Mouse (Mus musculus): ENCODE data around the gene Pomp.
"Not testable (repeated sequence)": the region's sequence is repeated elsewhere in the genome, so short reads cannot be mapped to it uniquely, and the experiment has no call there.

Pomp gene

GRCm38 (mm10) chr5:147850194-147850593 is 10.1 kb upstream of the Pomp start:
- in situ Hi-C loops (cut with MboI, MseI): loop anchor here (25.0 kb wide), 1 partner anchor 438 kb away; the partner anchor contains the start of gene Flt3

- in situ Hi-C loops (cut with MboI, MseI): loop anchor here (25.0 kb wide), 1 partner anchor 448 kb away; the partner anchor contains the start of gene Flt3
Observed at GRCm38 (mm10) chr5:147860076-147860448, 199 bp upstream of the Pomp start.

GRCm38 (mm10) chr5:147868674-147869073 is 8.4 kb downstream of the Pomp start:
- in situ Hi-C loops (cut with MboI, MseI): loop anchor here (25.0 kb wide), 1 partner anchor 456 kb away; the partner anchor contains the start of gene Flt3

- in situ Hi-C loops (cut with MboI, MseI): loop anchor here (25.0 kb wide), 1 partner anchor 457 kb away; the partner anchor contains the start of gene Flt3
Observed at GRCm38 (mm10) chr5:147869568-147869967, 9.3 kb downstream of the Pomp start.

GRCm38 (mm10) chr5:147870296-147870695 is 10.0 kb downstream of the Pomp start:
- in situ Hi-C loops (cut with MboI, MseI): loop anchor here (25.0 kb wide), 1 partner anchor 458 kb away; the partner anchor contains the start of gene Flt3

- in situ Hi-C loops (cut with MboI, MseI): loop anchor here (25.0 kb wide), 1 partner anchor 459 kb away; the partner anchor contains the start of gene Flt3
Observed at GRCm38 (mm10) chr5:147871091-147871820, 11.0 kb downstream of the Pomp start.

- in situ Hi-C loops (cut with MboI, MseI): loop anchor here (25.0 kb wide), 1 partner anchor 462 kb away; the partner anchor contains the start of gene Flt3
Observed at GRCm38 (mm10) chr5:147874491-147875065, 14.3 kb downstream of the Pomp start.

- in situ Hi-C loops (cut with MboI, MseI): no loop called here
Observed at GRCm38 (mm10) chr5:147875210-147875609, 14.9 kb downstream of the Pomp start.

GRCm38 (mm10) chr5:147877520-147877919 is 17.3 kb downstream of the Pomp start:
- in situ Hi-C loops (cut with MboI, MseI): no loop called here

- in situ Hi-C loops (cut with MboI, MseI): no loop called here
Observed at GRCm38 (mm10) chr5:147879971-147880682, 19.9 kb downstream of the Pomp start.

GRCm38 (mm10) chr5:147883581-147883980 is 23.3 kb downstream of the Pomp start:
- in situ Hi-C loops (cut with MboI, MseI): no loop called here

- in situ Hi-C loops (cut with MboI, MseI): no loop called here
Observed at GRCm38 (mm10) chr5:147888313-147889297, 28.3 kb downstream of the Pomp start.

- in situ Hi-C loops (cut with MboI, MseI): no loop called here
Observed at GRCm38 (mm10) chr5:147892735-147893134, 32.5 kb downstream of the Pomp start.

- in situ Hi-C loops (cut with MboI, MseI): no loop called here
Observed at GRCm38 (mm10) chr5:147893143-147893542, 32.9 kb downstream of the Pomp start.

- in situ Hi-C loops (cut with MboI, MseI): no loop called here
Observed at GRCm38 (mm10) chr5:147893766-147894454, 33.6 kb downstream of the Pomp start.

- in situ Hi-C loops (cut with MboI, MseI): no loop called here
Observed at GRCm38 (mm10) chr5:147894455-147895076, 34.3 kb downstream of the Pomp start, which contains the start of gene Slc46a3. Gene Slc46a3, minus strand, starts transcription at chr5:147894815.

GRCm38 (mm10) chr5:147895436-147896198 is 35.4 kb downstream of the Pomp start:
- in situ Hi-C loops (cut with MboI, MseI): no loop called here

GRCm38 (mm10) chr5:147896501-147896900 is 36.2 kb downstream of the Pomp start:
- in situ Hi-C loops (cut with MboI, MseI): not testable (repeated sequence)

GRCm38 (mm10) chr5:147898254-147898653 is 38.0 kb downstream of the Pomp start:
- in situ Hi-C loops (cut with MboI, MseI): no loop called here
